Mouse (Mus musculus): Measurements from ENCODE around the gene Ttll5.
A peak's percentile ranks its signal among the peaks of the same experiment; 100 is the strongest.

Ttll5 gene

DNA sequence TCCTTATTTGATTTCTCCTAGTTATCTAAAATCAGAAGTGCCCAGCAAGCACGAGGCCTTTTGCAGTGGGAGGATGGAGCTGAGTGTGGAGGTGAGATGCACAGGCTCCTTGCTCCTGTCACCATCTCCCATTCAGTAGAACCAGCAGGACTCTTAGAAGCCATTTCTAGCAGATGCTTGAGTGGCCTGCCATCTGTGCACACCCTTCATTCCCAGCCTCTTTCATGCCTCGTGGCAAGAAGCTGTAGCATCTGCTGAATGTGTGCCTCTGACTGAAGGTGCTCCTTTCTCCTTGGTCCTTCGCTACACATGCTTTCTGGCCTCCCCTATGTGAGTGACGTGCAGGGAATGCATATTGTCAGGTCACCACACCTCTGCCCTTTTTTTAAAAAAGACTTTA is 143.9 kb downstream of the Ttll5 start:
- no peak for DNase-seq (ENCODE audit: low spot score)

DNA sequence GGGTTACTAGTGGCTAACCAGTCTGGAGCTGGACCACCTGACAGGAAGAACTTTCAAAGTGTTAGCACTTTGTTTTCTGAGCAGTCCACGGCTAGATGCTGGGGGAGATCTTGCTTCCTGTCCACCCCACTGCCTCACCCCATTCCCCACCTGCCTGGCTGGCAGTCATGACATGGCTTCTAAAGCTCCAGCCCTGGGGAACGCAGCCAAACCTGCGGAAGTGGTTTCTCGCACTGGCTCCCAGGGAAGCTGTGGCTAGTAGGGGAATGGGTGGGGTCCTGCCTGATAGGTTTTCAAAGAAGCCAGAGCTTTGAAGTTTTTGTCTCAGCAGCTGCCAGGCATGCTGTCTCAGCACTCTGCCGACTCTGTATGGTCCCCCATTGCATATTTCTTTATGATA is 145.1 kb downstream of the Ttll5 start:
- DNase-seq (ENCODE audit: low spot score): no peak

DNA sequence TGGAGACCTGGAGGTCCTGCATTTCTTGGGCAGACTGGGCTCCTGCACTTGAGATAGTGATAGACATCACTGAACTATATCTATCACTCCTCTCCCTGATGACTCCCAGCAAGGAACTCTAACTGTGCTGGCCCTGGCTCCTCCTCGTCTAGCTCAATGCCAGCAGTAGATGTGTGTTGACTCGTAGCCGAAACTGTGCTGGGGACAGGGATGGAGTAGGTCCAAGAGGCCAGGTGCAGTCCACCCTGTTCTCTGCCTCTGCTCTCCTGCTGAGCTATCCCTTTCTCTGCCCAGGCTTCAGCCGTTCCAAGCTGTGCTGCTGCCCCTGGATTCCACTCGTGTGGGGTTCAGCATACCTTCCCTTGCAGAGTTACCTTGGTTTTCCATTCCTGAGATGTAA is 145.7 kb downstream of the Ttll5 start:
- no peak for DNase-seq (ENCODE audit: low spot score)

DNA sequence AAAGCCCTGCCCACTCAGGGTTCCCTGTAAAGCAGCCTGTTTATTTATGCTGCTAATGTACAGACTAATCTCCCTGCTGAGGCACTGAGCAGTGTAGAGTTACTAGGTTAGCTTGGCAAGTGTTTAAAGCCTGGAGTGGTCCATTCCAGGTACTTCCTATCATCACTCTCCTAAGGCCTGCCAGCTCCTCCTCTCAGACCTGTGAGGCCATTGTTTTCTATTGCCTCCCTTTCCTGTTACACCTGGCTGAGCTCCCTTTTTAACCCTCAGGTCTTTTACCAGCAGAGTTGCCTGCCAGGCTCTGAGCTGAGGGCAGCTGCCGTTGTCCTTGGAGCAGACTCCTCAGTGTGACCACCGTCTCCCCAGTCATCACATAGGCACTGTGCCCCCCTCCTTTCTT is 146.3 kb downstream of the Ttll5 start:
- DNase-seq (ENCODE audit: low spot score): no peak

DNA sequence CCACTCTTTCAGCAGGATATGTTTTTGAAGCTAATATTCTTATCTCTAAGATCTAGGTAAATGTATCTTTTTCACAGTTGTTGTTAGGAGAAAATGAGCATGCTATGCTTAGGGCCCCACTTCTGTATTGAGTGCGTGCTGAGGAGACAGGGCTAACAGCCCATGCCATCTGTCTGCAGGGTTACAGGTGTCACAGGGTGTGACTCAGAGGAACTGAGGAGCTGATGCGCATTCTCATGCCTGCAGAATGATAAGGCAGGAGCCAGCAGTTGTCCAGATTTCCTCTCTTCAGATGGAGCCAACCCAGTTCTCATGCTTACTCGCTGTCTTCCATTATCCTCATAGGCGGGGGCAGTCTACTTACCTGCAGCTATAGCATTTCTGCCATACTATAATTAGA is 147.2 kb downstream of the Ttll5 start:
- no peak for DNase-seq (ENCODE audit: low spot score)

DNA sequence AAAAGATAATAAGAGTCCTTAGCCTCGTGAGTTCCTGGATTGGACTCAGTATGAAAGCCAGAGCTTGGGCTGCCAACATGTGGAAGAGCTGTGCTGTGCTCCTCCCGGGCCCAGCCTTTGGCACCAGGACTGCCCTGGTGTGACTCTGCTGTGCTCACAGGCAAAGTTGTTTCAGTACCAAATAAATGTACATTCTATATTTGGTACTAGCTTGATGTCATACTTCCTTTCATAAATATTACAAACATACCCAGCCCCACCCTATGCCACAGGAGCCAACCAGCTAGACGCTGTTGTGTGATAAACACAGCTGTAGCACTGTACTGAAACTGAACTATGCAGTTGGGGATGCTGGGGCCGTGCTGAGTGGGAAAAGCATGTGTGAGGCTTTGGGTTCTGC is 149.1 kb downstream of the Ttll5 start:
- no peak for DNase-seq (ENCODE audit: low spot score)

DNA sequence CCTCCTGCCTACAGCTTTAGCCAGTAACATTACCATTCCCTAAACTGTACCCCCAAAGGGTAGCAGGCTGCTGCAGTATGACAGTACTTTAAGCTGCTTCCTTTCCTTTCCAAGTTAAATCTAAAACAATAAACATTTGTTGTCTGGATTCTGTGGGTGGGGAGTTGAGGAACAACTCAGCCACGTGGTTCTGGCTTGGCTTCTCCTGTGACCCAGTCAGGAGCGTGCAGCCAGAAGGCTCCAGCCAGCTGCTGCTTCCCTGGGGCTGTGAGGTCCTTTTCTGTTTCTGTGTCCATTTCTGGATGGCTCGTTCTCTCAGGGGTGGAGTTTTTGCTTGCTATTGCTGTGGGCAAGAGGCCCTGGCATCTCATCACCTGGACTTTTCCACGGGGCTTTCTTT is 149.6 kb downstream of the Ttll5 start:
- DNase-seq (ENCODE audit: low spot score): no peak

DNA sequence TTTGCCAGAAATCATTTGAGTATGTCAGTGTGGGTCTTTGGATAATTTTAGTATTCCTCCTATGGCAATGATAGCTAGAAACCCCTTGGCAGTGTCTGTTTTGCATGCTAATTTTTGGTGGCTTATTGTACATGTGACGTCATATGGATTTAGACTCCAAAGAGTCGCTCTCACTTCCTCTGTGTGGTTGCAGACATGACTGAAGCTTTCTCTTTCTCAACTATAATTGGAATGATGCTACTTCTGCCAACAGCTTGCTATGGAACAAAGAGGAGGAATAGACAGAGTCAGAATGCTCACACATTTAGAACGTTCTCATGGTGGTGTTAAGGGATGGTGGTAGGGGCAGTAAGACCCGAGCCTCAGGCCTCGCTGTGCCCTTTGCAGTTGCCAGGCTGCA is 155.5 kb downstream of the Ttll5 start:
- no peak for DNase-seq (ENCODE audit: low spot score)

DNA sequence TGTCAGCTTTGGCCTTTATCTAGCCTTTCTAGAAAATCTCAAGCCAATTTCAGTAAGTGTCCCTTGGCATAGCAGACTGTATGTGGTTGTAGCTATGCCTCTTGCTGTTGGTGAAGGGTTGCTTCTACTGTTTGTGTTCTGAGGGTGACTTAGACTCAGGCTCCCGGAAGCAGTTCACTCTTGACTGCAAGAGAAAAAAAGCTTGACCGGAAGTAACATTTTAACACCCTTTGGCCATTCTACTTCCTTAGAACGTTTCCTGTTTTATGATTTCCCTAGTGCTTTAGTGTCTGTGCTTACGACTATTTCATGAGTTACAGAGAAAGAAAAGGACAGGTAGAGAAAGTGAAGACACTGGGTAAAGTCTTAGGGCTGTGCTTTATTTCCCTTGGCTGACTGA is 161.1 kb downstream of the Ttll5 start:
- DNase-seq (ENCODE audit: low spot score): no peak

DNA sequence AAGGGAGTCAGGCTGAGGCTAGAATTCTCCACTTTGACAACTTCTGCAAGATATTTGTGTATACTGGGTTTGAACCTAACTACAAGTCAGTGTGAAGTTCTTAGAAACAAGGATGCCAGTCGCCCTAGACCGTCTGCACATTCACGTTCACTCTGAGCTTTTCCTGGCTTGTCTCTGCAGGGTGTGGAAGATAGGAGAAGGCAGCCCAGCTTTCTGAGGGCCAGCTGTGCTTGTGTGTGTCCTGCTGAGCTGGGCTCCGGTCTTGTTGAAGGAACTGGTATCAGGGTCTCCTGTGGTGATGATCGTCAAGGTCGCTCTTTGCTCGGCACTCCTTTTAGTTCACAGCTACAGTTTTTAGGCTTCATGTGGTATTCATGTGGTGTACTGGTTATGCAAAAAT is 161.6 kb downstream of the Ttll5 start:
- DNase-seq (ENCODE audit: low spot score): no peak

DNA sequence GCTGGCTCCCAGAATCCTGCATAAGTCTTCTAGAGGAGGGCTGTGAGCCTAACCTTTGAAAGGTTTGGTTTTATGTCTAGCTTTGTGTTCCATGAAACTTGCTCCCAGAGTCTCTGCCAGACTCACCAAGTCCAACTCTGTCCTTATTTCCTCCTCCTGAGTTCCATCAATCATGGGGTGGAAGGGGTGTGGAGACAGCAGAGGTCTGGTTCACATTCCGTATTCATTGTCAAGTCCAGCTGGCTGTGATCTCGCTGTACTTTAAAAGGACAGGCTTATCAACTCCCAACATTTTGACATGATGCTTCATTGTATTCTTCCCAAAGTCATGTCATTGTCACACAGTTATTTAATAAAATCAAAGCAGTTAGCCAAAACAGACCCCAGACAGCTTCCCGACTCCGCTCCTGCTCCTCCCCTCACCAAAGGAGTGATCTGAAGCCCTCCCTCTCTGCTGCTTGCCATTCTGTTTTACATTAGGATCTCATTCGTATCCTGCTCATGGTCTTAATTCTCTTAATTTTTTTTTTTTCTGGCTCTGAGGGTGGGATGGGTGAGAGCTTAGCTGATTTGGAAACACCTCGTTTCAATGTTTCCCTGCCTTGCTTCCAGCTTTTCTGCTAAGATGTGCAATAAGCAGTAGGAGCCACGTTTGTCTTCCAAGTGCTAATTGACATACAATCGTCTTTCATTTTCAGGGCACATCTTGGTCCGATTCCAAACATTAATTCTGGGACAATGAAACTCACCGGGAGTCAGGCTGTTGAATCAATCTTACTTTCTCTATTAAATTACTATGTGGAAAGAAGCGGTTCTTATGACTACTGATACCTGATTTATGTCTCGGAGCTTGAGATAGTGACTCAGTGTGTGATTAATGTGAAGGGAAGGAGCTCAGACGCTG is 162.3 kb downstream of the Ttll5 start:
- peak; percentile 36 for DNase-seq (ENCODE audit: low spot score)

DNA sequence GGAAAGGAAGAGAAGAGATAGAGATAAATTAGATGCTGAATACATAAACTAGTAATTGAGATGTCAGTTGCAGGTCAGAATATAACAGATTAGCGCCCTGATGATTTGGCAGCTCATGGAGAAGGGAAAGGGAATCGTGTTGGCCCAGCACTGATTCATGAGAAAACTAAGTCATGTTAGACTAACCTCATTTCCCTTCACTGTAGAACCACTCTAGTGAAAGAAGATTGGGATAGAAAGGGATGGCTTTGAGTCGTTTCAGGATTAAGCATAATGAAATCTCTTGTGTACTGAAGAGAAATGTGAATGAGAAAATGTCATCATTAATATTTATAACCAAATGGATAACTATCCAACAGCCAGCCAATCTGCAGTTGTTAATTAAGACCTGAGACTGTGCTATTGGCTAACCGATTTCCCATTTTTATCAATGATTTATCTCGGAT is 163.0 kb downstream of the Ttll5 start:
- DNase-seq (ENCODE audit: low spot score): no peak

DNA sequence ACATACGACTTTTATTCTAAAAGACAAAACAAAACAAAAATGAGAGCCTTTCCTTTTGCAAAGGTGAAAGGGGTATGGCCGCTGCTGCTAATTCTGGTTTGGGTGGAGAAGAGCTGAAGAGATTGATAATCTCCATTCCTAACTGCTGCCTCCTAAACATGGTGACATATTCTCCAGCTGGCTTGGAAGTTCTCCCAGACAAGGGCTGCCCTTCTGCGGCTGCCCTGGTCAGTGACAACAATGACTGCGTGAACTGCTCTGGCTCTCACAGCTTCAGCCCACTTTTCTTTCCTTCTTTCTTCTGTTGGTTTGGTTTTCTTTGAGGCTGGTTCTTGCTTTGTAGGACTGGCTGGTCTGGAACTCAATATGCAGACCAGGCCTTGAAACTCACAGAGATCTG is 163.7 kb downstream of the Ttll5 start:
- no peak for DNase-seq (ENCODE audit: low spot score)

DNA sequence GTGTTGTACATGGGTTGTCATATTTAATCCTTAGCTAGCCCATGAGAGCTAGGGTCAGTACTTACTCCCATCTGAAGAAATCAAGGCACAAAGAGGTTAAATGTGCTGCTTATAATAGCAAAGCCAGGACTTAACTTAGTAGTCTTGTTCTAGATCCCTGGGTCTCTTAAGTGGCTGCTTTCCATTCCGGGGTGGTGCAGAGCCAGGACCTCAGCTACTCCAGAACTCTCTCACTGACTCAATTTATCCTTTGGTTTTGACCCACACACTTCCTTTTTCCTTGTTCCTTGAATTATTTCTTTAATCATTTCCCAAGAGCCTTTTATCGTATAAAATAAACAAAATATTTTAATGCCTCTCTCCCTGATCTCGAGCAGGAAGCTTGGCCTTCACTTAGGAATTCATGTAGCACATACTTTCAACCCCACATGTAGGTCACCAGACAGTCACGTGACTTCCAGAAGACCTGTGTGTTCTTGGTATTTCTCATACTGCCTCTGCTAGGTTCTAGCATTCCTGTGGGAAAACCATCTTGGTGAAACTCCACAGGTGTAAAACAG is 164.4 kb downstream of the Ttll5 start:
- no peak for DNase-seq (ENCODE audit: low spot score)

DNA sequence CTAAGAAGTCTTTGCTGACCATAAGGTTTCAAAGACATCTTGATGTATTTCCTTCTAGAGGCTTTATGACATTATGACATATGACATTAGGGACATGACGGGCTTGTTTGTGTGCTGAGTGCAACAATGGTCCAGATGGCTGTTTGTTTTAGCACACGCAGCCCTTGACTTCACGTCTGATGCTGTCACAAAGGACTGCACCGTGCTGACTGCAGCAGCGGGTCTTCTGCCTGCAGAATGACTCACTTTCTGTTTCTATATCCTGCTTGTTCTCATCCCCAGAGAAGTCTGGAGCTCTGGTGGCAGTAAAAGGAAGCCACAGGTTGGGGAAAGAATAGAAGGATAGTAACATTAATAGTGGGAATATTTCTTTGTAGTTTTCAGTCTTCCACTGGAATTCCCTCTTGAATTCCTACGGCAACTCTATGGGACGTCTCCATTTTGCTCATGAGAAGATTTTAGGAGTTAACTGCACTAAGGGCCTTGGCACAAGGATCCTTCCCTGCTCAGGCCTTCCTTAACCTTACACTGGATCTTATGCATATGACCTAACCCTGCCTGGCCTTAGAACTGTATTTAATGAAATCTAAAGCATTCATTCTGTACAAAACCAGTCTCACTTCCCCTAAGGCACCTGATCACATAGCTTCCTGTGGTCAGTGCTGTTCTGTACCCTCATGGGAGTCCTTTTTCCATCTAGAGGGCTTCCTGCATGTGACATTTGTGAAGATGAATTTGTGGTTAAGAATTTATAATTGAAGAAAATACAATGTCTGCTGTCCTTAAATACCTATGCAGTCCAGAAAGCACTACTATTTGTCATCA is 167.8 kb downstream of the Ttll5 start:
- no peak for DNase-seq (ENCODE audit: low spot score)

DNA sequence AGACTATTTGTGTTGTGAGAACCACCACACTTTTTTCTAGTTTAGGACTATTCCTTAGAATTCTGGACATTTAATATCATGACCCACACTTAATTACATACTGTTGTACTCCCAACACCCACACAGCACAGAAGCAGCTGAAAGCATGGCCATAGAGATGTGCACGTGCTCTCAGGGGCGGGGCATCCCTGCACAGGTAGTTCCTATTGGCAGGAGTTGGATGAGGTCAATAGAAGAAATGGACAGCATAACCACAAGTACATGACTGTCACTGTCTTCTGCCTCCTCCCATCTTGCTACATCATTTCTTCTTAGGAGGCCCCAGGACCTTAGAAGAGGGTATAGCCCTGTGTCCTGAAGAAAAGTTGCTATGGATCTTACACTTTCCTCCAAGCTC is 168.4 kb downstream of the Ttll5 start:
- DNase-seq (ENCODE audit: low spot score): no peak

DNA sequence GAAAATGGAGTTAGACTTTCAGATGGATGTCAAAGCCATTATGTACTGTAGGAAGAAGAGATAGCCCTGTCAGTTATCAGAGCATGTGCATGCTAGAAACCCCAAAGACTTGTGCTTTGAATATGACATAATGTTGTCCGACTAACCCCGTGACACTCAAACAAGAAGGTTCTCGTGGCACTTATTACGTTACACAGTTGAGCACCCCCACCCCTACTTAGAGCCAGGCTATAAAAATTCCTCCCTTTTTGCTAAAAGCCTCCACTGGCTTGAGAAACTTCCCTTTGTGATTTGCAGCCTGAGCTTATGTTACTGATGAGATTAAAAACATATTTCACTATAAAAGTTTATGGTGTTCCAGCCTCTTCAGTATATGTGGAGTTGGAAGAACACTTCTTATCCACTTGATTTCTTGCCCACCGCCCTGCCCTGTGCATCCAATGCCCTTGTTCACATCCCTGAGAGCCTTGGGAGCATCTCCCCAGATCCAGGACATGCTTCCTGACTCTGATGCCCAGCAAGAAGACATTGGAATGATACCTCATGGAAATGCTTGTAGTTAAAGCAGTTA is 169.4 kb downstream of the Ttll5 start:
- no peak for DNase-seq (ENCODE audit: low spot score)

DNA sequence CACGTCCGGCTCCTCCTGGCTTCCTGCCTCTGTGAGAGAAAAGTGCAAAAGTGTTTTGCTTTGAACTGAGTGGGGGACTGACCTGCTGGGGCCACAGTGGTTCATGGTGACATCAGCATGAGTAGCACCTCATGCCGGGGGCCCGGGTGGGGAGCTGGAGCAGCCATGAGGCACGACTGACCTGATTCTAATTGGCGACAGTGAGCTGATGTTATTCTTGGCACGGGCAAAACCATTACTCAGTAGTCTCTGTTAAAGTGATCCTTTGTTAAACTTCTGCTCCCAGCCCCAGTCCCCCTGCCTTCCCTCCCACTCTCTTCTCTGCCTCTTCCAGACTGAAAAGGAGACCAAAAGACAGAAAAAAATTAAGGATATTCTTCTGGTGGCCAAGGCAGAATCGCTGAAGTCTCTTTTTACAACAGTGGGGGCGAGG is 176.2 kb downstream of the Ttll5 start:
- peak; percentile 41 for DNase-seq (ENCODE audit: low spot score)

DNA sequence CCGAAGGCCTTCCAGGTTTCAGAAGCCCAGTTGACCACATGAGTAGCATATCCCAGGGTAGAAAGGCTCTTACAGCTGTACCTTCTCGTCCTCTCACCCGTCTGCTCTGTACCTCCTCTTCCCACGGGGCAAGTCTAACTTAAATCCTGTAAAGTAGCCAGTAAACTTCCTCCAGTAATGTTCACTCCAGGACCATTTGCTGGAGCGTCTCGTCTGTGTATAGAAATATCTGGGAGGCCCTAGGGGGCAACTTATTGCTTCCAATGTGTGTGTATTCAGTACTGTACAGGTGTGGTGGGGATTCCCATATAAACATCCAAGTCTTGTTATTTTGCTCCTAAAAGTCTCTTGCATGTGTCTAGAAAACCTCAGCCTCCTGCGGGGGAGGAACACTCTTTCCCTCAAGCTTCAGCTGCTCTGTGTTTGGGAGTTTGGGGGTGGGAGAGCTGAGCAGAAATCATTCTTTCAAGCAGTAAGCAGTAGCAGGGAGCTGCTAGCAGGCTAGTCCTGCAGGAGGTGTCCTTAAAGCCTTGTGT is 176.7 kb downstream of the Ttll5 start:
- no peak for DNase-seq (ENCODE audit: low spot score)

DNA sequence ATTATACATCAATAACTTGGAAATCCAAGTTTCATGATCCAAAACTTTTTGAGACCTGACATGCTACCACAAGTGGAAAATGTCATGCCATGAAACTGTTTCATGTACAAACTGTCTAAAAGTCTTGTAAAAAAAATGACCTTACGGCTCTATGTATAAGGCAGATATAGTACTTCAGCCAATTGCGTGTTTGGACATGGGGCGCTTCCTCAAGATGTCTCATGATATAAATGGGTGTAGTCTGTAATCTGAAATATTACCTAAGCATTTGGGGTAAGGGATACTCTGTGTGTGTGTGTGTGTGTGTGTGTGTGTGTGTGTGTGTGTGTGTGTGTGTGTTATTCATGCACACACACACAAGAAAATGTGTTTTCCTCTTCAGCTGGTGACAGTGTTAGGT is 180.2 kb downstream of the Ttll5 start:
- DNase-seq (ENCODE audit: low spot score): no peak

DNA sequence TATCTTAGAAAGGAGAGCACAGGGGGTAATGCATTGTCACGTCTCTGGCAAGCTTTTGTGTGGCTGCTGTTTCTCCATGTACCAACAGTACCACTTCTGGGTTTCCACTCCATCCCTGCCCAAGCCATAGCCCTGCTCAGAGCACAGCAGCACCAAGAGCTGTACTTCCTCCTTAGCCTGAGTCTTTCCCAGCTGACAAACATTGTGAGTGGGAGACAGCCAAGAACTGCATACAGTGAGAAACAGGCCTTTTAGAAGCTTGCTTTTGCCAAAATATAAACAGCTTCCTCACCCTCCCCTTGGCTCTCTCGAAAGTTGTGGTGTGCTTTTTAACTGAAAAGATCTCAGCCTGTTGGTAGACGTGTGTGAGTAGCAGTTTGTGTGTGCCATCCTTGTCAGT is 182.9 kb downstream of the Ttll5 start:
- DNase-seq (ENCODE audit: low spot score): no peak

DNA sequence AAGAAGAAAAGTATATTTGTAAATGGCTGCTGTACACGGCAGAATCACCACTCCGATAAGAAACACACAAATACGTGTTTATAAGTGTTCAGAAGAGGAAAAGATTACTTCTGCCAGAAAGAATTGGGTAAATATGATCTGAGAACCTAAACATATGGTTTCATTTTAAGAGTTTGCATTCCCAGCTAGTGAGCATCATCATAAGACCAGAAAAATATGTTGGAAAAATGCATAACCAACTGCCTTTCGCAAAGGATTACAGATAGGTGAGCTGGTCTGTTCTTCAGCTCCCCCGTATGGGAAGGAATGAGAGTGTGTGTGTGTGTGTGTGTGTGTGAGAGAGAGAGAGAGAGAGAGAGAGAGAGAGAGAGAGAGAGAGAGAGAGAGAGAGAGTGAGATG is 186.2 kb downstream of the Ttll5 start:
- no peak for DNase-seq (ENCODE audit: low spot score)
